Mouse (Mus musculus) heart, embryonic 12.5 days (tissue): ENCODE results near the gene 1600014C23Rik. TPM values are rescaled to one million over a fixed set of nuclear protein-coding genes. Genes with fewer than 3 reads are reported as not detected.

Source experiments
- ATAC-seq: fragments of 200-750 bp; cut with Nextera tagmentation; 2 replicates; pipeline ENCODE4 v1.8.0; 2017; ENCODE audit warnings: moderate TSS enrichment, moderate library complexity; ENCODE audit not compliant: insufficient number of reproducible peaks, low FRiP score
- H3K27ac ChIP-seq: fragments of 300-500 bp; sonication (generic); 2 replicates; pipeline ENCODE4 v1.5.1; 2016; ENCODE audit warnings: mild to moderate bottlenecking, moderate library complexity; ENCODE audit not compliant: poor library complexity, severe bottlenecking
- H3K27me3 ChIP-seq: fragments of 300-500 bp; sonication (generic); replicated peaks from 2 replicates; pipeline ENCODE4 v1.6.1; 2016; ENCODE audit warnings: mild to moderate bottlenecking, moderate library complexity
- H3K36me3 ChIP-seq: fragments of 300-500 bp; sonication (generic); 2 replicates; pipeline ENCODE4 v1.6.1; 2016; ENCODE audit warnings: mild to moderate bottlenecking, moderate library complexity
- H3K4me1 ChIP-seq: fragments of 300-500 bp; sonication (generic); replicated peaks from 2 replicates; pipeline ENCODE4 v1.6.1; 2016; ENCODE audit warnings: mild to moderate bottlenecking
- H3K4me2 ChIP-seq: fragments of 300-500 bp; sonication (generic); 2 replicates; pipeline ENCODE4 v1.6.1; 2016; ENCODE audit warnings: mild to moderate bottlenecking, moderate library complexity
- H3K4me3 ChIP-seq: fragments of 300-500 bp; sonication (generic); 2 replicates; pipeline ENCODE4 v1.5.1; 2016; ENCODE audit warnings: mild to moderate bottlenecking
- H3K9ac ChIP-seq: fragments of 300-500 bp; sonication (generic); 2 replicates; pipeline ENCODE4 v1.6.1; 2016; ENCODE audit warnings: mild to moderate bottlenecking, moderate library complexity
- H3K9me3 ChIP-seq: fragments of 300-500 bp; sonication (generic); replicated peaks from 2 replicates; pipeline ENCODE4 v1.6.1; 2016; ENCODE audit warnings: mild to moderate bottlenecking, moderate library complexity
- WGBS: fragments of 180-500 bp; shearing (Covaris S2); methylation state at CpG from one replicate; pipeline ENCODE4 v1.1.7; 2016; 5-methylcytosine and 5-hydroxymethylcytosine counted together
- polyA plus RNA-seq: library from polyadenylated mRNA; unstranded; fragments of >200 nt; fragmentation: Nextera tagmentation; extraction: Ambion mirVana; gene quantifications from 2 replicates; pipeline ENCODE4 v1.2.1, GENCODE M21; 2016

Gene 1600014C23Rik
- polyA plus RNA-seq, 1 experiment from 2014 or later: 0.61 TPM

- Histone ChIP-seq H3K4me2 (0 out of 2 replicates have a peak overlapping the region, but pooled peaks have one; percentile 49), H3K27me3 (no peaks in the 10 kb centered on the region), H3K9me3 (no peaks in the 10 kb centered on the region), H3K36me3 (no peaks in the 10 kb centered on the region), H3K9ac (no peak overlapping the region), H3K4me1 (peaks cover 34% of the 10 kb centered on the region), H3K4me3 (no peak overlapping the region), H3K27ac (no peak overlapping the region)
- ATAC-seq: no peak
- 87% methylated on average over 3 of the region's 3 CpGs for WGBS
These were observed 32.3 kb upstream of the 1600014C23Rik start for GRCm38 (mm10) chr17:45765914-45766313.

DNA sequence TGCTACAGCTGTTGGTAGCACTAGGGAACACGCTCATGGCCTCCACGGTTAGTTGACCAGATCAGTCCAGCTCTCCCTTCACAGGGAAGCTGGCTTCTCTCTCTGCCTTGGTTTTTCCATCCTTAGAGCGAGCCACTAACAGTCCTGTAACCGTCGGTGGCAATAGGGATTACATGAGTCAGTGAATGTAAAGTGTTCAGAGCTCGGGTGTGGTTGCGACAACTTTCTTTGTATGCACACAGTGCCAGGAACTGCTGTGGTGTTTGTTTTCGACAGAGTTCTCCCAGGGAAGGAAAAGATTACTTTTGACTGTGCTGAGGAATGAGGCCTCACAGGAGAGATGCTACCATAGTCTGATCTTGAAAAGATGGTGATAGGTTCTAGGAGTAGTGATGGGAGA lies 29.5 kb upstream of the 1600014C23Rik start:
- Histone ChIP-seq H3K4me2 (no peak overlapping the region), H3K27ac (no peak overlapping the region), H3K4me3 (no peak overlapping the region), H3K9me3 (no peaks in the 10 kb centered on the region), H3K27me3 (no peaks in the 10 kb centered on the region), H3K4me1 (peaks cover 21% of the 10 kb centered on the region), H3K9ac (no peak overlapping the region), H3K36me3 (no peaks in the 10 kb centered on the region)
- WGBS: 72% methylated on average over 8 of the region's 8 CpGs
- ATAC-seq: no peak

DNA sequence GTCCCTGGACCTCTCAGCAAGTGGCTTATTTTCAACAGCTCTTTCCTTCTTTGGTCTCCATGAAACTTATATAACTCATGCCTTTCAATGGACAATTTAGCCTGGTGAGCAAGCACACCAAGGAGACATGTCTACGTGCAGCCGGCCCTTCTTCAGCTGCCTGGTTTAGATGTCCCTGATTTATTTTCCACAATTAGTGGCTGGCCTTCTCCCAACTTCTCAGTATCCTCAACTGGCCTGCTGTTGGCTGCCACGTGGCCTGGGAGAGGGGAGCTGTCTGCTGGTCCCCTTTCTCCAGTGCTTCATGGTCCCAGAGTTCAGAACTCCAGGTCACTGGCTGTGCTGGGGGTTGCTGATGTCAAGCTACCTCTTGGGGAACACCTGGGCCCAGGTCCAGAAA lies 28.3 kb upstream of the 1600014C23Rik start:
- H3K36me3 ChIP-seq: no peaks in the 10 kb centered on the region
- no peaks in the 10 kb centered on the region for H3K27me3 ChIP-seq
- H3K4me3 ChIP-seq: no peak overlapping the region
- WGBS: 75% methylated on average over 3 of the region's 3 CpGs
- ATAC-seq: no peak
- H3K9ac ChIP-seq: no peak overlapping the region
- H3K9me3 ChIP-seq: no peaks in the 10 kb centered on the region
- peaks cover 10% of the 10 kb centered on the region for H3K4me1 ChIP-seq
- no peak overlapping the region for H3K4me2 ChIP-seq
- no peak overlapping the region for H3K27ac ChIP-seq

GRCm38 (mm10) chr17:45760965-45761645 lies 27.5 kb upstream of the 1600014C23Rik start:
- WGBS: 64% methylated on average over 10 of the region's 10 CpGs
- H3K4me2 ChIP-seq: no peak overlapping the region
- no peaks in the 10 kb centered on the region for H3K36me3 ChIP-seq
- no peak overlapping the region for H3K27ac ChIP-seq
- H3K4me1 ChIP-seq: peaks cover 3% of the 10 kb centered on the region
- 0 out of 2 replicates have a peak, but pooled peaks cover under 1% of the 10 kb centered on the region for H3K27me3 ChIP-seq
- no peak for ATAC-seq
- no peak overlapping the region for H3K9ac ChIP-seq
- H3K9me3 ChIP-seq: no peaks in the 10 kb centered on the region
- H3K4me3 ChIP-seq: no peak overlapping the region

DNA sequence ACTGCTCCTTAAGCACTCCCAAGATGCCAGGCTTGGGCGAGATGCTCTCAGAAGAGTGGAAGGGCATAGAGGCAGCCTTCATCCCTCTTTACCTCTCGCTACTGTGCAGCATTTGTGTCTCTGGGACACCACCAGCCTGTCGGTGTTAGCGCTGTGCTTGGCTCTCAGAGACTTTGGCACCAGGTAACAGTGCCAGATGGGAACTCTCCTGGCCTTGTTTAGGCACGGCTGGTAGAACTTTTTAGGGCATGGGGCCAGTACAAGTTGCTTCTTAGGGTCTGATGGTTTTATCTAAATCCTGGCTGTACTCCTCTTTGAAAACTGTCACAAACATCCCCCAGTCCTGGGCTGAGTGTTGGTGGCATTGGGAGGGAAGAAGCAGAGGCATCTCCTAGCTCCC lies 26.1 kb upstream of the 1600014C23Rik start:
- no peaks in the 10 kb centered on the region for H3K36me3 ChIP-seq
- H3K4me3 ChIP-seq: no peak overlapping the region
- peaks cover 7% of the 10 kb centered on the region; the same call in 1 of the 2 replicates for H3K27me3 ChIP-seq
- no peaks in the 10 kb centered on the region for H3K9me3 ChIP-seq
- no peak overlapping the region for H3K4me2 ChIP-seq
- no peaks in the 10 kb centered on the region for H3K4me1 ChIP-seq
- H3K9ac ChIP-seq: no peak overlapping the region
- no peak for ATAC-seq
- H3K27ac ChIP-seq: no peak overlapping the region
- 88% methylated on average over 5 of the region's 5 CpGs for WGBS

- Histone ChIP-seq H3K9ac (no peak overlapping the region), H3K4me2 (no peak overlapping the region), H3K4me3 (no peak overlapping the region), H3K27me3 (peaks cover 11% of the 10 kb centered on the region; the same call in 1 of the 2 replicates), H3K9me3 (no peaks in the 10 kb centered on the region), H3K27ac (no peak overlapping the region), H3K4me1 (no peaks in the 10 kb centered on the region), H3K36me3 (no peaks in the 10 kb centered on the region)
- no peak for ATAC-seq
- WGBS: 62% methylated on average over 7 of the region's 7 CpGs
These were observed 25.2 kb upstream of the 1600014C23Rik start for GRCm38 (mm10) chr17:45758808-45759207.

GRCm38 (mm10) chr17:45757932-45758331 lies 24.3 kb upstream of the 1600014C23Rik start:
- Histone ChIP-seq H3K9ac (no peak overlapping the region), H3K4me2 (no peak overlapping the region), H3K9me3 (no peaks in the 10 kb centered on the region), H3K4me3 (no peak overlapping the region), H3K27ac (no peak overlapping the region), H3K4me1 (no peaks in the 10 kb centered on the region), H3K27me3 (peaks cover 11% of the 10 kb centered on the region; the same call in 1 of the 2 replicates), H3K36me3 (no peaks in the 10 kb centered on the region)
- WGBS: 73% methylated on average over 8 of the region's 8 CpGs
- ATAC-seq: no peak

DNA sequence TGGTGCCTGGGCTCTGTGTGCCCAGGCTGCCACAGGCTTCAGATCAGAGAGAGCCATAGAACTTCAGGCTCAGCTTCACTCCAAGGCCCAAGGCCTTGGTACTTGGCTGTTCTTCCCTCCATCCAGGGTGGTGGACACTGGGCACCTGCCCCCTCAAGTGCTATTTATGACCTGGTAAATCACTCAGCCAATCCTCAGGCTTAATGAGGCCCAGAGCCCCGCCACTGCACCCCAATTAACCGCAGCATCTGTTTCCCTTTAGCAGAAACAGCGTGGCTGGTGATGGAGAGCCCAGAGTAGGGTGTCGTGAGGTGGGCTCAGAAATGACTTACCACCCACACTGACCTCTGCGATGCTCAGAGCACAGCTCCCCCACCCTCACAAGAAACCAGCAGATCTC lies 23.2 kb upstream of the 1600014C23Rik start:
- Histone ChIP-seq H3K9me3 (no peaks in the 10 kb centered on the region), H3K4me1 (no peaks in the 10 kb centered on the region), H3K9ac (no peak overlapping the region), H3K4me2 (no peak overlapping the region), H3K27ac (no peak overlapping the region), H3K27me3 (peaks cover 11% of the 10 kb centered on the region; the same call in 1 of the 2 replicates), H3K36me3 (no peaks in the 10 kb centered on the region), H3K4me3 (no peak overlapping the region)
- 64% methylated on average over 5 of the region's 5 CpGs for WGBS
- ATAC-seq: no peak

DNA sequence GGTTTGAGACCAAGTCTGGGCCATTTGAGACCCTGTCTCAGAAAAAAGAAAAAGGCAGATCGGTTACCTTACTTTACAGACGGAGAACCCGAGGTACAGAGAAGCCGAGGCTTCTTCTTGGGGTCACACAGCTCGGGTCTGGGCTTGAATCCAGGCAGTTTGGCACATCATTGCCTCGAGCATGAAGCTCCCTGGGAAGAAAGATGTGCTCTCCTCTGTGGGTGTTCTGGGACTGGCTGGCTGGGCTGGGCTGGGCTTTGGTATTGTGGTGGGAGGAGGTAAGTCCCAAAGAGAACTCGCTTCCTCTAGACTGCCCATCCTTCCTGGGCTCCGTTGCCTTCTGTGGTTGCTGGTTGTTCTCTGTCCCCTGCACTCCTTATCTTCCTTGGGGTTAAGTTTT lies 22.7 kb upstream of the 1600014C23Rik start:
- WGBS: 69% methylated on average over 8 of the region's 8 CpGs
- Histone ChIP-seq H3K4me1 (no peaks in the 10 kb centered on the region), H3K27me3 (peaks cover 11% of the 10 kb centered on the region; the same call in 1 of the 2 replicates), H3K9ac (no peak overlapping the region), H3K4me3 (no peak overlapping the region), H3K4me2 (no peak overlapping the region), H3K36me3 (no peaks in the 10 kb centered on the region), H3K9me3 (no peaks in the 10 kb centered on the region), H3K27ac (no peak overlapping the region)
- no peak for ATAC-seq

DNA sequence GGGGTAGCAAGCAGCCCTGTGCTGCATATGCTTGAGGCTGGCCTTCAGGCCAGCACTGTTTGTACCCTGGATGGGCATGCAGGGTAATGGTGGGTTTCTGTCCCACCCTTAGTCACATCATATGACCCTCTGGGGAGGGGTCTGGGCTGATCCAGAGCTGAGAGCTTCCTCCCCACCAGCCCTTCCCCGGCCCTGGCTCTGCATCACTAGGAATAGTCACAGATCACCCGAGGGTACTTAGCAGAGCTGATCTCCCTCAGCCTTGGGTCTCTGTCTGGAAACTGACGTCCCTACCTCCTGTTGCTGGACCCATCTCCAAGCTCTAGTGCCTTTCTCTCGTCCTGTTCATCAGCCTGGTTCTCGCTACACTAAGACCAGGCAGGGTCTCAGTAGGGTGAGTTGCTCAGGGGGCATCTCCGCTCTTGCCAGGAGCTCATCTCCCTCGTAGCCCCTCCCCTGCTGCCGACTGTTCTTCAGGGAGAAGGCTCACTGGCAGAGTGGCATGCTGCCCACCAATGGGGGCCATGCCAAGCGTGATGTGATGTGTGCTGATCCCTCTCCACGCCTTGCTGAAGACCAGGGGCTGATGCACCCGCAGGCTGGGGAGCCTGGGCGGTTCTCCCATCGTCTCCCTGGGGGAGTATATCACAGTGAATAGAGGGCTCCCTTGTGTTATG lies 20.7 kb upstream of the 1600014C23Rik start:
- no peaks in the 10 kb centered on the region for H3K36me3 ChIP-seq
- H3K4me2 ChIP-seq: no peak overlapping the region
- 74% methylated on average over 13 of the region's 13 CpGs for WGBS
- H3K27ac ChIP-seq: no peak overlapping the region
- peaks cover 16% of the 10 kb centered on the region; the same call in 1 of the 2 replicates for H3K27me3 ChIP-seq
- H3K4me3 ChIP-seq: no peak overlapping the region
- H3K4me1 ChIP-seq: 0 out of 2 replicates have a peak, but pooled peaks cover 2% of the 10 kb centered on the region
- H3K9ac ChIP-seq: no peak overlapping the region
- ATAC-seq: no peak
- no peaks in the 10 kb centered on the region for H3K9me3 ChIP-seq

- H3K27ac ChIP-seq: no peak overlapping the region
- no peaks in the 10 kb centered on the region for H3K9me3 ChIP-seq
- no peak overlapping the region for H3K9ac ChIP-seq
- WGBS: 50% methylated on average over 11 of the region's 11 CpGs
- no peaks in the 10 kb centered on the region for H3K36me3 ChIP-seq
- H3K4me2 ChIP-seq: no peak overlapping the region
- no peak overlapping the region for H3K4me3 ChIP-seq
- peaks cover 16% of the 10 kb centered on the region; the same call in 1 of the 2 replicates for H3K27me3 ChIP-seq
- no peak for ATAC-seq
- peaks cover 18% of the 10 kb centered on the region for H3K4me1 ChIP-seq
These were observed 19.0 kb upstream of the 1600014C23Rik start for GRCm38 (mm10) chr17:45752678-45753077.
